Mouse (Mus musculus) liver, embryonic 14.5 days (tissue): ENCODE measurements around the gene C8g.

Source experiments
- CTCF ChIP-seq: IDR thresholded peaks from 2 replicates; pipeline ENCODE4 v1.5.1; 2016; ENCODE audit warnings: antibody characterized with exemption, low read depth, control low read depth
- EP300 ChIP-seq: IDR thresholded peaks from 2 replicates; pipeline ENCODE4 v1.6.1; 2016; ENCODE audit warnings: antibody characterized with exemption, low read depth

DNA sequence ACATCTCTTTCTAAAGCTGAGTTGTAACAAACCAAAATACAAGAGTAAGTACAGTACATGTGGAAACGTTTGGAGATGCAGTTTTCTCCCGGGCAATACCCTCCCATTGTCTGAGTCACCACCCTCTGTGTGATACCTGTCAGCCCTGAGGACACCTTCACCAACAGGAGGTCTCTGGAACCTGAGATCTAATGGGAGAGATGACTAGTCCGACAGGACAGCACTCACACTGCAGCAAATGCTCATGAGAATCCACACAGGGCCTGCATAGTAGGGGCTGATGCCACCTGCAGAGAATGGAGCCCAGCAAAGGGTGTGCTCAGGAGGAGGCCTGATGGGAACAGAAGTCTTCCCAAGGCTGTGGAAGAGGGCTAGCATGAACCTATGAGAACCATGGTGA, 40.1 kb downstream of the C8g start:
- TF ChIP-seq CTCF (no peak), EP300 (no peak)
